Mouse (Mus musculus): Measurements from ENCODE around the gene Trpv2.

The Trpv2 gene

DNA sequence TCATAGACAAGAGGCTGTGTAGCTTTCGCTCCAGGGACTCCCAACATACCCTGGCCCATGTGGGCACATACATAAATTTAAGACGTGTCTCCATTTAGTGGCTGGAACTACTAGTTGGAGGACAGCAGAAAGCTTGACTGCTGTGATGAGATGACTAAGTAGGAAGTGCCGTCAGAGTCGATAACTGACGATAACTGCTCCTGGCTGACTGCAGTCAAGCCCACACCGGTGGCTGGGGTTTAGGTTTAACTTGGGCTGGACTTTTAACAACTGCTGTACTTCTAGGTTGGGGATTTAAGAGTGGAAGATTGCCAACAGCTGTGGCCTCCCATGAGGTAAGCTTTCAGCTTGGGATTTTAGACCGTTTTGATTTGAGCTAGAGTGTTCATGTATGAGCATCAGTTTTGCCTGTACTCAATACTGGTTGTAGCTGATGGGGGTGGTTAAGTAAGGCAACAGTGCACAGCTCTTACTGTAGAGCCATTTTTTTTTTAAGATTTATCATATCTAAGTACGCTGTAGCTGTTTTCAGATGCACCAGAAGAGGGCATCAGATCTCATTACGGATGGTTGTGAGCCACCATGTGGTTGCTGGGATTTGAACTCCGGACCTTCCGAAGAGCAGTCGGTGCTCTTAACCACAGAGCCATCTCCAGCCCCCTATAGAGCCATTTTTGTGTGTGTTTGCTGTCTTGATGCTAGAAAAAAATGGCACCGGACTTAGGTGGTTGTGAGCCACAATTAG is 29.2 kb downstream of the Trpv2 start:
- ATAC-seq (ENCODE audit: low TSS enrichment): peak; percentile 1; the same call in 1 of the 2 replicates

DNA sequence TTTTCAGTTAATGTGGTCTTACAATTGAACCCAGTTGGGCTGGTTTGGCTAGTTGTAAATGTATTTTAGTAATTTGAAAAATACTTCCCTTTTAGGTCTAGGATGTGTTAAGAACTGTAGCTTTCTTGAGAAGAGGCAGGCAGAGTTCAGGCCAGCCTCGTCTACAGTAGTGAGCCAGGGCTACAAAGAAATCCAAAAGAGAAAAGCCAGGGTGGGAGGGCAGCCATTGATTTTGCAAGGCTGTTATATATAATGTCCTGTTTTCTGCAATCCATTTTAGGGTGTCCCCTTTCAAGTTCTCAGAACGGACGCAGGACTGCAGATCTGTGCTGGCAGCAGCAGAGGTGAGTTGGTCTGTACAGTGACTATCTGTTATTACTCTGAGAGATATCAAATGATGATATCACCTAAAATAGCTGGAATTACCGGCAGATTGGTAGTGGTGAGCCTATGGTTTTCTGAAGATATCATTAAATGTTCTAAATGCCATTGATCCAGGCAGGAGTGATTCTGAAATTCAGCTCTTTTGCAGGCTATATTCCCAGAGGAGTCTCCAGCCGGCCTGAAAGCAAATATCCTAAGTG is 29.9 kb downstream of the Trpv2 start:
- ATAC-seq (ENCODE audit: low TSS enrichment): no peak

DNA sequence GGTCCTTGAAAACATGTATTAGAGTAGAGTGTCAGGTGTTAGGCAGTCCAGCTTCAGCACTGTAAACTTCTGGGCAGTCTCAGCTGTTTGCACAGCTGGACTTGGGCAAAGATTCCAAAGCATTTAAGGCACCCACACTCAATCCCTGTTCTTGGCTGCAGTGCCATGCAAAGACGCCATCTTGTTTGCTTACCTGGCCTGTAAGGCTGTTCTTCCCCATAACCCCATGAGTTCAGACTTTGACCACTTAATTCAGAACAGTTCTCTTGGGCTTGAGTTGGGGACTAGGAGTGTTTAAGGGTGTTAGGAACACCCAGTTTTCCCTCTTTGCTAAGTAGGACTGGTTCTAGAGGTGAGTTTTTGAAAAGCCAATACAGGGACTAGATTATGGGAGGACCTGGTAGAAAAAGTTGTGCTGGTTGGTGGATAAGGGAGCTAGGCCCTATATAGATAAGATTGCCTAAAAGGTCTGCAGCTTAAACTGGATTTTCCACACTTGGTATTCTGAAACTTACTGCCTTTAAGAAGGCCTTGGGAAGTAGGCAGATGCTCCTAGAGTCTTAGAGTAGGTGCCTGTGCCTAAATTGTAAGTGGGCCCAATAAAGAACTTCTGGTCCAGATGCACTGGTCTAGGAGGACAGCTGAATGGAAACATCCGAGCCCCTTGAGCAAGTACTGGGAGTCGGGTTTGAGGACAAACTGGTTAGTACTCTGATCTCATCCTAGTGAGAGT is 30.8 kb downstream of the Trpv2 start:
- ATAC-seq (ENCODE audit: low TSS enrichment): no peak

DNA sequence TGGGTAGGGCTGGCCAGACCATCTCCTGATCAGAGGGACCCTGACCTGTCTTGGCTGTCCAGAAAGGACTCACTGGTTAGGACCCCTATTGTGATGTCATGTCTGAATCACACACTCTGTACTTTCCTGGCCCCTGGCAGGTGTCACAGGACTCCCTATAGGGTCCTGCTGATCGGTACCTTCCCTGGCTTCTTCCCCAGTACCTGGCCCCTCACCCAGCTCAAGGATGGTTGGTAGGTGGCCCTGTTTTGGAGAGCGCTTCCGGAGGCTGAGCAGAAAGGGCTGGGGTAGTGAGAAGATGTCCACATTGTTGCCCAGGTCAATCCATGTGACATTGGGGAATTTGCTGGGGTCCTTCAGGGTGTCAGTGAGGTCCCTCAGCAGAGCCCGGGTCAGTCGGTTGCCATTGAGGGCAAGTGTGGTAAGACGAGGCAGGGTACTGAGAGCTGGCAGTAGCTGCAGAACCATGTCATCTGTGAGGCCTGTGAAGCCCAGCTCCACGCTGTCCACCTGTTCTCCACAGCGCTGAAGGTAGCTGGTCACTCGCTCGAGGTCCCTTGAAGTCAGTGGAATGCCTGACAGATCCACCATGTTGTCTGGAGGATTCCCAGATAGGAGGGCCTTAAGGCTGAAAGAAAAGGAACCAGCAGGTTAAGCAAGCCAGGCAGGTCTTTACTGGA is 31.5 kb downstream of the Trpv2 start:
- ATAC-seq (ENCODE audit: low TSS enrichment): no peak

GRCm38 (mm10) chr11:62606299-62607169 is 32.2 kb downstream of the Trpv2 start:
- ATAC-seq (ENCODE audit: low TSS enrichment): no peak

- ATAC-seq (ENCODE audit: low TSS enrichment): no peak
Measured at GRCm38 (mm10) chr11:62607170-62607951, 33.1 kb downstream of the Trpv2 start.

DNA sequence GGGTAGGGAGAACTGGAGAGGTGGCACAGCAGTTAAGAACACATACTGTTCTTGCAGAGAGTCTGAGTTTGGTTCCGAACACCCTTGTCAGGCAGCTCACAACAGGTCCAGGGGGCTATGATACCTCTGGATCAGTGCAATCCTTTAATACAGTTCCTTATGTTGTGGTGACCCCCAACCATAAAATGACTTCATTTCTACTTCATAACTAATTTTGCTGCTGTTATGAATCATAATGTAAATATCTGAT is 33.6 kb downstream of the Trpv2 start:
- no peak for ATAC-seq (ENCODE audit: low TSS enrichment)

DNA sequence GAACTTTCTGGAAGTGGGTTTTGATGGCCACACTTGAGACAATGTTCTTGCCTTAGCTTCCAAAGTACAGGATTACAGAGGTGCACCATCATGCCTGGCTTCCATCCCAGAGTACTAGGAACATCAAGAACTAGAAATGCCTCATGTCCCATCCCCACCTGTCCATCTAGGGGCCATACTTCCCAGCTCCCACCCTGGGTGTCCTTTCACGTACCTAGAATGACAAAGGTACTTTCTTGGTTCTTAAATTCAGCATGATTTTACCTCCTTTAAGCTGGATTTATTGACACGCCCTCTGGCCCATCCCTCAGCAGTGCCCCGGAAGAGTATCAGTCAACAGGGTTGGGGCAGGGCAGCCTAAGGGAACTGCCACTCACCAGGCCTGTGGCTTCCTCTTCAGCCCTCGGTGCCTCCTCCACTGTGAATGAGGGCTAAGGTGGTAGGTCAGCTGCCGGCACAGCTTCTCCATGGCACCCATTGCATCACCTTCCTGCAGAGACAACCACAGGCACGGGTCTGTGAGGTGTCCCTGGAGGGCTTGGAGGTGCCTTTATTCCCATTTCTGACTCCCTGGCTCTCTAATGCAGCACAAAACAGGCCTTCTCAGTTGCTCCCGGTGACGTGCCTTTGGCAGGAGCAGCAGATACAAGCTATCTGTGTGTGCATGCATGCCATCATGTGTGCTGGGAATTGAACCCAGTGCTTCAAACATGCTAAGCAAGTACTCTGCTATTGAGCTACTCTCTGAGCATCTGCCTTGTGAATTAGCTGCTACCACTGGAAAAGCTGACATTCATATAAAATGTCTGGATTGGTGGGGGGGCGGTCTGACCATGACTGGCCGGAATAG is 34.8 kb downstream of the Trpv2 start:
- ATAC-seq (ENCODE audit: low TSS enrichment): no peak

DNA sequence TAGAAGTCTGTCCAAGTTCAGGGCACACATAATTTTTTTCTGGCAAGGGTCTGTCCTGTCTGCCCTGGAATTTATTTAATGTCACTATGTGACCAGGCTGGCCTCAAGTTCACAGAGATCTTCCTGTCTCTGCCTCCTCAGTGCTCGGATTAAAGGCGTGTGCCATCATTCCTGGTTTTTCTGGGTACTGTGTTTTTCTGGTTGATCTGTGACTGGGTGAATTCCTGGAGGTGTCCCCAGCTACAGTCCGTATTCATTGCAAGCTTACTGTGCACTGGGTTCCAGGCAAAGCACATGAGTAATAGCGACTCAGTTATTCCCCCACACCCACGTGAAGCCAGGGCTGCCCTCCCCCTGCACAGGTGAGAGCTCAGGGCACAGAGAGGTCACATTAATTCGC is 36.0 kb downstream of the Trpv2 start:
- ATAC-seq (ENCODE audit: low TSS enrichment): no peak

- ATAC-seq (ENCODE audit: low TSS enrichment): no peak
Measured at GRCm38 (mm10) chr11:62612604-62613003, 38.3 kb downstream of the Trpv2 start.

DNA sequence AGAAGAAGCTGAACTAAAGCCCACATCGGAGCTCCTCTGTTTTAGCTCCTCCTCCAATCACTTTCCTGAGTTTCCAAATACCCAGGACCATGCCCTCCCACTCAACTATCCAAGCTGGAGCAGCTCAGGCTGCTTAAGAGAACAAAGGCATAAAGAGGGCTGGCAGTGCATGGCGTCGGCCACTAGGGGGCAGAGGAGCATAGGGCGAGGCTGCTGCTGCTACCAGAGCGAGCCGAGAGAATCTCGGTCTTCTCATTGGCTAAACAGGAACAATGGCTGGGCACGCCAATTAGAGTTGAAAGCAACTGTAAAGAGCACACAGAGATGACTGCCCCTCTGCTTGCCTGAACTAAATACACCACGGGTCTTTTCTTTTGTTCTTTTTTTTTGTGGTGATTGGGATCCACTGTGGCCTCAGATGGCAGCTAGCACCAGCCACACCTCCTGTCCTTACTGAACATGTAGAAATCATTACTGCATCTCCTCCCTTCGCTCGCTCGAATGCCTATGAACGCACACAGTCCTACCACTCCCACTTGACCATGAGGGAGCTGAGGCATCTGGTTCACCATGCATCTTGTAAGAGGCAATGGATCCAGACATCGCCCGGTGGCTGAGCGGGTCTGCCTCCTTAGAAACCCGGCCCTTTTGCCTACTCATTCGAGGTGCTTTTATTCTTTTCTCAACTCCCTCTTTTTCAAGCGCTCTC is 39.5 kb downstream of the Trpv2 start:
- peak; percentile 86 for ATAC-seq (ENCODE audit: low TSS enrichment)

- ATAC-seq (ENCODE audit: low TSS enrichment): peak; percentile 31; the same call in 1 of the 2 replicates
Measured at GRCm38 (mm10) chr11:62614876-62615410, 40.7 kb downstream of the Trpv2 start.

DNA sequence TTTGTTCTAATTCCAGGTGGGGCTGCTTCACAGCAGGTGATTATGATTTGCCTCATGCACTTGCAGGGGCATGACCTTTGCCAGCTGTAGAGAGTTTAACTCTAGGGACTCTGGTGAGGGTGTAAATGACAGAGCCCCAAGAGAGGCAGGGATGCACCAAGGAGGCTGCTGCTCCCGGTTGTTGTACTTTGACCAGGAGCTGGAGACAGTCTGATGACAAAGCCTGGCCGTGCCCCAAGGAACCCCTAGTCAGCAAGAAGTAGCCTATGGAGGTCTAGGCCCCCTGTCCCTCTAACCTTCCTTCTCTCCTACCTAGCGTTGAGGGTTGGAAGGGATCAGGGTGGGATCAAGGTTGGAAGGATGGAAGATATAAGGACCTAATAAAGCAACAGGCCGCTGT is 41.2 kb downstream of the Trpv2 start:
- no peak for ATAC-seq (ENCODE audit: low TSS enrichment)

DNA sequence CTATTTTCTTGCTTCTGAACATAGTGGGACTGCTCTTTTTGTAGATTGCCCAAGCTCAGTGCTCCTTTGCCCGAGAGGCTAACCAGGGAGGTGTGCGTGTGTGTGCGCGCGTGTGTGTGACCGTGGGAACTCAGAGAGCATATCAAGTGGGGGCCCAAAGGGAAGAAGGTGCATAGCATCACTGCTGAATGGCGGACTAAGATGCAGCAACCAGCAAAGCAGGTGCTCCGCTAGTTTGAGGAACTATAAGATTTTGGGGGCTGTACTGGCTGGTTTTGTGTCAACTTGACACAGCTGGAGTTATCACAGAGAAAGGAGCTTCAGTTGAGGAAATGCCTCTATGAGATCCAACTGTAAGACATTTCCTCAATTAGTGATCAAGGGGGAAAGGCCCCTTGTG is 46.8 kb downstream of the Trpv2 start:
- no peak for ATAC-seq (ENCODE audit: low TSS enrichment)

- no peak for ATAC-seq (ENCODE audit: low TSS enrichment)
Measured at GRCm38 (mm10) chr11:62621586-62622283, 47.4 kb downstream of the Trpv2 start.

DNA sequence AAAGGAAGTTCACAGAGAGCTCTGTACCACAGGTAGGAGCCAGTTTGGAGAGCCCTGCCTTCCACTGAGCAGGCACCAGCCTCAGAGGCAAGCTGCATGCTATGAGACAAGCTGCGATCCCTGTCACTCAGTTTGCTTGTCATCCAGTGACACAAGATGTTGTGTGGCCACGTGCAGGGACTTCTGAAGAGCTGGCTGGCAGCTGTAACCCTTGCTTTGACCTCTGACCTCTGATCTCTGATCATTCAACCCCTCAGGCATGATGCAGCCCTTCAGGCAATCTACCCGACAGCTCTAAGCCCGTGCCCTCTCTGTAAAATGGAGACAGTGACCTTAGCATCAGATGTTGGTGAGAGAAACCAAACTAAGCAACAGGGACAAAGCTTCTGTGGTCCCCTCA is 48.6 kb downstream of the Trpv2 start:
- no peak for ATAC-seq (ENCODE audit: low TSS enrichment)

- peak; percentile 94 for ATAC-seq (ENCODE audit: low TSS enrichment)
Measured at GRCm38 (mm10) chr11:62624341-62625291, 50.3 kb downstream of the Trpv2 start.

Measured in frontal cortex, adult (tissue).